Mouse (Mus musculus): ENCODE data around the gene Wdr35. TPM values are rescaled to one million over a fixed set of nuclear protein-coding genes. Genes with fewer than 3 reads are reported as not detected.

Gene Wdr35
- polyA plus RNA-seq, 1 experiment from 2014 or later, result 22.8 TPM

GRCm38 (mm10) chr12:8941131-8941615 lies 32.5 kb upstream of the Wdr35 start:
- Histone ChIP-seq H3K4me3 (ENCODE audit: low read depth, low read length) (no peak overlapping the region), H3K9me3 (ENCODE audit: control insufficient read depth, low read length) (no peaks in the 10 kb centered on the region), H3K4me2 (replicated peaks; ENCODE audit: low read depth, low read length) (no peak overlapping the region), H3K9ac (ENCODE audit: low read depth, low read length) (no peak overlapping the region), H3K36me3 (ENCODE audit: control insufficient read depth, insufficient read depth, low read length) (peaks cover 3% of the 10 kb centered on the region; the same call in 1 of the 2 replicates), H3K4me1 (replicated peaks; ENCODE audit: control insufficient read depth, insufficient read depth, low read length) (no peaks in the 10 kb centered on the region), H3K27me3 (ENCODE audit: control insufficient read depth, insufficient read depth, low read length) (no peaks in the 10 kb centered on the region), H3K27ac (ENCODE audit: low read depth, low read length) (no peak overlapping the region)
- ATAC-seq (ENCODE audit: low FRiP score) (no peak), DNase-seq (ENCODE audit: low spot score) (no peak)
- 65% methylated on average over 4 of the region's 4 CpGs for WGBS

DNA sequence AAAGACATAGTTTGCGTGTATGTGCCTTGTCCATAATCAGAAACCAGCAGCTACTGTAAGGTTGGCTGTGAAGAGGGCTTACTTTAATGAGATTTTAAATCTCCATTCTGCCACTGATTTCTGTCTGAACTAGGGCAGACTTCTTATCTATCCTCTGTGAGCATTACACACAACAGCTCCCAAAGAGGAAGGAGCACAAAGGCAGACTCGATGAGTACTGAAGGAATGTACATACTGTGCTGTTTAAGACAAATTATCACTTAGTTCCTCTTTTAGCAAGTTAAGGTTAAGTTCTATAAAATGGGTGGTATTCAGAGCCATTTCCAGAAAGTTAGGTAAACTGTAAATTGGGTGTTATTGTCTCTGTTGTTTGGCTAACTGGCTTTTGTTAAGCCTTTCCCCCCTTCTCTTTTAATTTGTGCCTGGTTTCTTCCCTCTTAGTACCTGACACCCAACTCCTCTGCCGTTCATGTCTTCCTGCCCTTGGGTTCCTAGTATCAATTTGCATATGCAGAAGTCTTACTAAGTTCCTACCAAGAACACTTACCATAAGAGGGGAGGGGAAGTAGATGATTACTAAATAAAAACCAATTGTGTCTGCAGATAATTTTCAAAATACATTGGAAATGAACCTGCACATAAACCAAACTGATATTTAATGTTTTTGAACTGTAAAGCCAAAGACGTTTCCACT lies 31.8 kb upstream of the Wdr35 start:
- Histone ChIP-seq H3K27me3 (ENCODE audit: control insufficient read depth, insufficient read depth, low read length) (no peaks in the 10 kb centered on the region), H3K27ac (ENCODE audit: low read depth, low read length) (no peak overlapping the region), H3K4me2 (replicated peaks; ENCODE audit: low read depth, low read length) (no peak overlapping the region), H3K36me3 (ENCODE audit: control insufficient read depth, insufficient read depth, low read length) (peaks cover under 1% of the 10 kb centered on the region; the same call in 1 of the 2 replicates), H3K9me3 (ENCODE audit: control insufficient read depth, low read length) (no peaks in the 10 kb centered on the region), H3K9ac (ENCODE audit: low read depth, low read length) (no peak overlapping the region), H3K4me1 (replicated peaks; ENCODE audit: control insufficient read depth, insufficient read depth, low read length) (no peaks in the 10 kb centered on the region), H3K4me3 (ENCODE audit: low read depth, low read length) (no peak overlapping the region)
- ATAC-seq (ENCODE audit: low FRiP score), result no peak
- WGBS, result 68% methylated on average over 4 of the region's 4 CpGs
- no peak for DNase-seq (ENCODE audit: low spot score)

DNA sequence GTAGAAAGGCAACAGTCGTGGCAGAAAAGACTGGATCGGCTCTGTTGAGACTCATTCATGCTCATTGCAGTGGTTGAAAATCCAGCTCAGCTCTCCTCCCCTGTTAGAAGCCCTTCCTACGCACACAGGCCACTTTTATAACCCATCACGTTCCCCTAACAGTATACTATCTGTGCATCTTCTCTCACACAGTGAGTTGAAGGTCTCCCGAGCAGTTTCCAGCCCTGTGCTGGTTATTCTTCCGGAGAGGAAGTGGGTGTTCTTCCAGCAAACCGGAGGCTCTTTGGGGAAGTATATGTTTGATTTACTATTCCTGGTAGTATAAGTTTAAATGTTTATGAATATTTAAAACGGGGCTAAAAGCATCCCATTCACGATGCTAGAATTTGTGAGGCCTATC lies 26.5 kb upstream of the Wdr35 start:
- peak overlapping the region; percentile 98; the same call in 1 of the 2 replicates for H3K4me2 ChIP-seq (replicated peaks; ENCODE audit: low read depth, low read length)
- H3K4me3 ChIP-seq (ENCODE audit: low read depth, low read length), result no peak overlapping the region
- ATAC-seq (ENCODE audit: low FRiP score) (no peak), DNase-seq (ENCODE audit: low spot score) (no peak)
- H3K9ac ChIP-seq (ENCODE audit: low read depth, low read length), result no peak overlapping the region
- no peak overlapping the region for H3K27ac ChIP-seq (ENCODE audit: low read depth, low read length)
- no peaks in the 10 kb centered on the region for H3K9me3 ChIP-seq (ENCODE audit: control insufficient read depth, low read length)
- peaks cover 3% of the 10 kb centered on the region; the same call in 1 of the 2 replicates for H3K4me1 ChIP-seq (replicated peaks; ENCODE audit: control insufficient read depth, insufficient read depth, low read length)
- H3K27me3 ChIP-seq (ENCODE audit: control insufficient read depth, insufficient read depth, low read length), result peaks cover 3% of the 10 kb centered on the region; the same call in 1 of the 2 replicates
- 74% methylated on average over 9 of the region's 9 CpGs for WGBS
- H3K36me3 ChIP-seq (ENCODE audit: control insufficient read depth, insufficient read depth, low read length), result no peaks in the 10 kb centered on the region

- peaks cover 3% of the 10 kb centered on the region; the same call in 1 of the 2 replicates for H3K4me1 ChIP-seq (replicated peaks; ENCODE audit: control insufficient read depth, insufficient read depth, low read length)
- H3K36me3 ChIP-seq (ENCODE audit: control insufficient read depth, insufficient read depth, low read length), result no peaks in the 10 kb centered on the region
- peak within 1 kb of the TSS; percentile 42 for H3K4me3 ChIP-seq (ENCODE audit: low read depth, low read length)
- H3K9ac ChIP-seq (ENCODE audit: low read depth, low read length), result peak within 1 kb of the TSS; percentile 53; the same call in 1 of the 2 replicates
- no peaks in the 10 kb centered on the region for H3K9me3 ChIP-seq (ENCODE audit: control insufficient read depth, low read length)
- under 1% methylated on average over 42 of the region's 42 CpGs for WGBS
- no peak within 1 kb of the TSS for H3K27ac ChIP-seq (ENCODE audit: low read depth, low read length)
- H3K27me3 ChIP-seq (ENCODE audit: control insufficient read depth, insufficient read depth, low read length), result peaks cover 3% of the 10 kb centered on the region; the same call in 1 of the 2 replicates
- DNase-seq (ENCODE audit: low spot score) (peak; percentile 79), ATAC-seq (ENCODE audit: low FRiP score) (peak; percentile 78)
- H3K4me2 ChIP-seq (replicated peaks; ENCODE audit: low read depth, low read length), result peak within 1 kb of the TSS; percentile 98
Measured at GRCm38 (mm10) chr12:8947714-8948464, 25.8 kb upstream of the Wdr35 start, which contains the start of gene Matn3. Gene Matn3 (plus strand): TSS chr12:8947929.

- no peak overlapping the region for H3K27ac ChIP-seq (ENCODE audit: low read depth, low read length)
- DNase-seq (ENCODE audit: low spot score), result no peak
- 0 out of 2 replicates have a peak, but pooled peaks cover under 1% of the 10 kb centered on the region for H3K4me1 ChIP-seq (replicated peaks; ENCODE audit: control insufficient read depth, insufficient read depth, low read length)
- H3K9me3 ChIP-seq (ENCODE audit: control insufficient read depth, low read length), result no peaks in the 10 kb centered on the region
- H3K4me2 ChIP-seq (replicated peaks; ENCODE audit: low read depth, low read length), result no peak overlapping the region
- 70% methylated on average over 10 of the region's 10 CpGs for WGBS
- no peak overlapping the region for H3K9ac ChIP-seq (ENCODE audit: low read depth, low read length)
- ATAC-seq (ENCODE audit: low FRiP score), result no peak
- peaks cover 2% of the 10 kb centered on the region; the same call in 1 of the 2 replicates for H3K27me3 ChIP-seq (ENCODE audit: control insufficient read depth, insufficient read depth, low read length)
- H3K4me3 ChIP-seq (ENCODE audit: low read depth, low read length), result no peak overlapping the region
- H3K36me3 ChIP-seq (ENCODE audit: control insufficient read depth, insufficient read depth, low read length), result no peaks in the 10 kb centered on the region
Measured at GRCm38 (mm10) chr12:8953136-8953535, 20.6 kb upstream of the Wdr35 start.

- Histone ChIP-seq H3K4me2 (replicated peaks; ENCODE audit: low read depth, low read length) (no peak overlapping the region), H3K9ac (ENCODE audit: low read depth, low read length) (no peak overlapping the region), H3K4me3 (ENCODE audit: low read depth, low read length) (no peak overlapping the region), H3K9me3 (ENCODE audit: control insufficient read depth, low read length) (no peaks in the 10 kb centered on the region), H3K27me3 (ENCODE audit: control insufficient read depth, insufficient read depth, low read length) (no peaks in the 10 kb centered on the region), H3K36me3 (ENCODE audit: control insufficient read depth, insufficient read depth, low read length) (no peaks in the 10 kb centered on the region), H3K27ac (ENCODE audit: low read depth, low read length) (no peak overlapping the region), H3K4me1 (replicated peaks; ENCODE audit: control insufficient read depth, insufficient read depth, low read length) (no peaks in the 10 kb centered on the region)
- DNase-seq (ENCODE audit: low spot score) (no peak), ATAC-seq (ENCODE audit: low FRiP score) (no peak)
- 56% methylated on average over 9 of the region's 9 CpGs for WGBS
Measured at GRCm38 (mm10) chr12:8954161-8954561, 19.5 kb upstream of the Wdr35 start.

DNA sequence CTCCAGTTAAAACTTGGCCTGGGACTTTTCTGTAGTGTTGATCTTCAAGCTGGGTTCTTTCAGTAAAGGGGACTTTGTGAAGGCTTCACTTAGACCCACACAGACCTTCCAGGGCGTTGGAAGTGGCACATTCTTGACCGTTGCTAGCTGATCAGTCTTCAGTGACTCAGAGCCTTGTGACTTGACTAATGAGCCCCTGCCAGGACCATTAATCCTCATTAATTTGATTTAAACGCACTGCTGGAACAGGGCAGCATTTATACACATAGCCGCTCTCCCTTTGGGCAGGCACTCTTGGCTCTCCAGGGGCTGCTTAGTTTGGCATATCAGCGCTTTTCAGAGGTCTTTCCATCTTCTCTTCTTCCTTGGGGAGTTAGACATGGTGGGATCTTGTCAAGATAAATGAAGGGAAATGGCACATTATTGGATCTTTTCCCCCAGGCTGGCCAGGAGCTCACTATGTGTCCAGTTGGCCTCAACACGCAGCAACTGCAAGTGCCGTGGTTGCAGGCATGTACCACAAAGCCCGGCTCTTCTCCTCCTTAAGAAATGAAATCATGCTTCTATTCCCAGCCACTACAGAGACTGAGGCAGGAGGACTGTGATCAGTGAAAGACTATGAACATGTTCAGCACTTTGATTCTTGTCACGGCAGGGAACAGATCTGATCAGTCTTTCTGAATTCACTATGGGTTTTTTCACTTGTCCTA lies 11.9 kb upstream of the Wdr35 start:
- no peak; the same call in 1 of the 2 replicates for ATAC-seq (ENCODE audit: low FRiP score)
- H3K27ac ChIP-seq (ENCODE audit: low read depth, low read length), result no peak overlapping the region
- H3K9me3 ChIP-seq (ENCODE audit: control insufficient read depth, low read length), result no peaks in the 10 kb centered on the region
- no peaks in the 10 kb centered on the region for H3K4me1 ChIP-seq (replicated peaks; ENCODE audit: control insufficient read depth, insufficient read depth, low read length)
- no peak overlapping the region for H3K4me2 ChIP-seq (replicated peaks; ENCODE audit: low read depth, low read length)
- no peak for DNase-seq (ENCODE audit: low spot score)
- WGBS, result 61% methylated on average over 9 of the region's 9 CpGs
- H3K4me3 ChIP-seq (ENCODE audit: low read depth, low read length), result no peak overlapping the region
- H3K36me3 ChIP-seq (ENCODE audit: control insufficient read depth, insufficient read depth, low read length), result no peaks in the 10 kb centered on the region
- H3K9ac ChIP-seq (ENCODE audit: low read depth, low read length), result no peak overlapping the region
- H3K27me3 ChIP-seq (ENCODE audit: control insufficient read depth, insufficient read depth, low read length), result no peaks in the 10 kb centered on the region

DNA sequence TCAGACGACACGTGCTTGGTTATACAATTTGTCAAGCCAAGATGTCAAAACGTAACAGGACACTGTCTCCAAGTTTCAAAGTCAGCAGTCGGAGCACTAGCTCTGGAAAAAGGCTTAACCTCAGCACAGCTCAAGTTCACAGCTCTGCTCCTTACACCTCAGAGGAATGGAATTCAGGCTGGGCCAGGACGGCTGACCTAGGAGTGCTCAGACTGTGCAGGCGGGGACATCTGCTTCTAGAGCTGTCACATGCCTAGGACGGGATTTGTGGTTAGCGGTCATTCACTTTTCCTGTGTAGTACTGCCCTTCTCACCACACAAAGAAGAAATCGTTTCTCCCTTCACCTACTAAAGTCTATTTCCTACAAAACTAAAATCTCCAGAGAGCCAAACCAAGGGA lies 3.9 kb upstream of the Wdr35 start:
- H3K27me3 ChIP-seq (ENCODE audit: control insufficient read depth, insufficient read depth, low read length), result no peaks in the 10 kb centered on the region
- no peaks in the 10 kb centered on the region for H3K36me3 ChIP-seq (ENCODE audit: control insufficient read depth, insufficient read depth, low read length)
- ATAC-seq (ENCODE audit: low FRiP score) (no peak), DNase-seq (ENCODE audit: low spot score) (peak; percentile 21)
- H3K9me3 ChIP-seq (ENCODE audit: control insufficient read depth, low read length), result no peaks in the 10 kb centered on the region
- no peak overlapping the region for H3K9ac ChIP-seq (ENCODE audit: low read depth, low read length)
- WGBS, result 44% methylated on average over 9 of the region's 9 CpGs
- no peaks in the 10 kb centered on the region for H3K4me1 ChIP-seq (replicated peaks; ENCODE audit: control insufficient read depth, insufficient read depth, low read length)
- H3K27ac ChIP-seq (ENCODE audit: low read depth, low read length), result no peak overlapping the region
- no peak overlapping the region for H3K4me2 ChIP-seq (replicated peaks; ENCODE audit: low read depth, low read length)
- H3K4me3 ChIP-seq (ENCODE audit: low read depth, low read length), result no peak overlapping the region
